Mouse (Mus musculus): ENCODE measurements at regions not wholly inside any gene's neighbourhood (a gene's known extent, or its start where the extent isn't known, plus 50 kb on each side); places are given as distances from the start of the nearest gene placed in this dataset.

- no peaks in the 10 kb centered on the region for H3K9me3 ChIP-seq (ENCODE audit: control insufficient read depth, low read length)
- no peak for ATAC-seq (ENCODE audit: low read depth)
- 86% methylated on average over 13 of the region's 13 CpGs for WGBS
Observed at GRCm38 (mm10) chr3:137077718-137078599, 262.9 kb upstream of the Emcn start.

GRCm38 (mm10) chr3:137078600-137078975 is 262.3 kb upstream of the Emcn start:
- WGBS, result 88% methylated on average over 3 of the region's 3 CpGs
- no peak overlapping the region for H3K9ac ChIP-seq (replicated peaks; ENCODE audit: low read depth, low read length)
- ATAC-seq (ENCODE audit: low read depth), result no peak
- no peaks in the 10 kb centered on the region for H3K27me3 ChIP-seq (ENCODE audit: control insufficient read depth, insufficient read depth, low read length)
- no peak overlapping the region for H3K4me3 ChIP-seq (ENCODE audit: low read depth, low read length)
- no peak overlapping the region for H3K27ac ChIP-seq (ENCODE audit: low read depth, low read length)
- H3K9me3 ChIP-seq (ENCODE audit: control insufficient read depth, low read length), result no peaks in the 10 kb centered on the region
- no peaks in the 10 kb centered on the region for H3K4me1 ChIP-seq (ENCODE audit: control insufficient read depth, insufficient read depth, low read length)
- no peaks in the 10 kb centered on the region for H3K36me3 ChIP-seq (ENCODE audit: control insufficient read depth, insufficient read depth, low read length)
- H3K4me2 ChIP-seq (ENCODE audit: low read depth, low read length), result no peak overlapping the region

More at GRCm38 (mm10) chr3:137077718-137078599, 262.9 kb upstream of the Emcn start:
- Histone ChIP-seq H3K27me3 (ENCODE audit: control insufficient read depth, insufficient read depth, low read length) (no peaks in the 10 kb centered on the region), H3K27ac (ENCODE audit: low read depth, low read length) (no peak overlapping the region), H3K4me1 (ENCODE audit: control insufficient read depth, insufficient read depth, low read length) (no peaks in the 10 kb centered on the region), H3K4me2 (ENCODE audit: low read depth, low read length) (no peak overlapping the region), H3K36me3 (ENCODE audit: control insufficient read depth, insufficient read depth, low read length) (no peaks in the 10 kb centered on the region), H3K4me3 (ENCODE audit: low read depth, low read length) (no peak overlapping the region), H3K9ac (replicated peaks; ENCODE audit: low read depth, low read length) (no peak overlapping the region)

- Histone ChIP-seq H3K4me2 (ENCODE audit: low read depth, low read length) (no peak overlapping the region), H3K4me1 (ENCODE audit: control insufficient read depth, insufficient read depth, low read length) (no peaks in the 10 kb centered on the region), H3K9ac (replicated peaks; ENCODE audit: low read depth, low read length) (no peak overlapping the region), H3K36me3 (ENCODE audit: control insufficient read depth, insufficient read depth, low read length) (no peaks in the 10 kb centered on the region), H3K4me3 (ENCODE audit: low read depth, low read length) (no peak overlapping the region), H3K27ac (ENCODE audit: low read depth, low read length) (no peak overlapping the region), H3K27me3 (ENCODE audit: control insufficient read depth, insufficient read depth, low read length) (no peaks in the 10 kb centered on the region), H3K9me3 (ENCODE audit: control insufficient read depth, low read length) (no peaks in the 10 kb centered on the region)
- 97% methylated on average over 8 of the region's 8 CpGs for WGBS
- ATAC-seq (ENCODE audit: low read depth), result no peak
Observed at GRCm38 (mm10) chr3:137086896-137087295, 254.0 kb upstream of the Emcn start.

- no peaks in the 10 kb centered on the region for H3K9me3 ChIP-seq (ENCODE audit: control insufficient read depth, low read length)
- H3K27me3 ChIP-seq (ENCODE audit: control insufficient read depth, insufficient read depth, low read length), result no peaks in the 10 kb centered on the region
- no peak overlapping the region for H3K9ac ChIP-seq (replicated peaks; ENCODE audit: low read depth, low read length)
- peak; percentile 60; the same call in 1 of the 2 replicates for ATAC-seq (ENCODE audit: low read depth)
- WGBS, result 58% methylated on average over 4 of the region's 4 CpGs
- no peak overlapping the region for H3K4me3 ChIP-seq (ENCODE audit: low read depth, low read length)
- no peaks in the 10 kb centered on the region for H3K4me1 ChIP-seq (ENCODE audit: control insufficient read depth, insufficient read depth, low read length)
- no peaks in the 10 kb centered on the region for H3K36me3 ChIP-seq (ENCODE audit: control insufficient read depth, insufficient read depth, low read length)
- no peak overlapping the region for H3K27ac ChIP-seq (ENCODE audit: low read depth, low read length)
- no peak overlapping the region for H3K4me2 ChIP-seq (ENCODE audit: low read depth, low read length)
Observed at GRCm38 (mm10) chr3:137100627-137101404, 240.1 kb upstream of the Emcn start.

GRCm38 (mm10) chr3:137105930-137106329 is 234.9 kb upstream of the Emcn start:
- no peaks in the 10 kb centered on the region for H3K36me3 ChIP-seq (ENCODE audit: control insufficient read depth, insufficient read depth, low read length)
- no peak overlapping the region for H3K9ac ChIP-seq (replicated peaks; ENCODE audit: low read depth, low read length)
- no peaks in the 10 kb centered on the region for H3K27me3 ChIP-seq (ENCODE audit: control insufficient read depth, insufficient read depth, low read length)
- no peak overlapping the region for H3K4me3 ChIP-seq (ENCODE audit: low read depth, low read length)
- H3K9me3 ChIP-seq (ENCODE audit: control insufficient read depth, low read length), result no peaks in the 10 kb centered on the region
- H3K4me1 ChIP-seq (ENCODE audit: control insufficient read depth, insufficient read depth, low read length), result no peaks in the 10 kb centered on the region
- ATAC-seq (ENCODE audit: low read depth), result no peak
- no peak overlapping the region for H3K4me2 ChIP-seq (ENCODE audit: low read depth, low read length)
- WGBS, result 100% methylated on average over 1 of the region's 1 CpGs
- no peak overlapping the region for H3K27ac ChIP-seq (ENCODE audit: low read depth, low read length)

GRCm38 (mm10) chr3:137108197-137108596 is 232.7 kb upstream of the Emcn start:
- no peak for ATAC-seq (ENCODE audit: low read depth)
- no peaks in the 10 kb centered on the region for H3K9me3 ChIP-seq (ENCODE audit: control insufficient read depth, low read length)
- H3K27ac ChIP-seq (ENCODE audit: low read depth, low read length), result no peak overlapping the region
- no peak overlapping the region for H3K9ac ChIP-seq (replicated peaks; ENCODE audit: low read depth, low read length)
- no peaks in the 10 kb centered on the region for H3K27me3 ChIP-seq (ENCODE audit: control insufficient read depth, insufficient read depth, low read length)
- WGBS, result 91% methylated on average over 2 of the region's 2 CpGs
- no peaks in the 10 kb centered on the region for H3K4me1 ChIP-seq (ENCODE audit: control insufficient read depth, insufficient read depth, low read length)
- no peak overlapping the region for H3K4me2 ChIP-seq (ENCODE audit: low read depth, low read length)
- no peaks in the 10 kb centered on the region for H3K36me3 ChIP-seq (ENCODE audit: control insufficient read depth, insufficient read depth, low read length)
- H3K4me3 ChIP-seq (ENCODE audit: low read depth, low read length), result no peak overlapping the region

- H3K27me3 ChIP-seq (ENCODE audit: control insufficient read depth, insufficient read depth, low read length), result no peaks in the 10 kb centered on the region
- no peak overlapping the region for H3K4me2 ChIP-seq (ENCODE audit: low read depth, low read length)
- no peak for ATAC-seq (ENCODE audit: low read depth)
- H3K27ac ChIP-seq (ENCODE audit: low read depth, low read length), result no peak overlapping the region
- no peaks in the 10 kb centered on the region for H3K9me3 ChIP-seq (ENCODE audit: control insufficient read depth, low read length)
- no peaks in the 10 kb centered on the region for H3K4me1 ChIP-seq (ENCODE audit: control insufficient read depth, insufficient read depth, low read length)
- 88% methylated on average over 9 of the region's 9 CpGs for WGBS
- no peak overlapping the region for H3K9ac ChIP-seq (replicated peaks; ENCODE audit: low read depth, low read length)
- H3K36me3 ChIP-seq (ENCODE audit: control insufficient read depth, insufficient read depth, low read length), result no peaks in the 10 kb centered on the region
- no peak overlapping the region for H3K4me3 ChIP-seq (ENCODE audit: low read depth, low read length)
Observed at GRCm38 (mm10) chr3:137109786-137110185, 231.1 kb upstream of the Emcn start.

- H3K9ac ChIP-seq (replicated peaks; ENCODE audit: low read depth, low read length), result no peak overlapping the region
- H3K27me3 ChIP-seq (ENCODE audit: control insufficient read depth, insufficient read depth, low read length), result no peaks in the 10 kb centered on the region
- no peak for ATAC-seq (ENCODE audit: low read depth)
- H3K36me3 ChIP-seq (ENCODE audit: control insufficient read depth, insufficient read depth, low read length), result no peaks in the 10 kb centered on the region
- WGBS, result 88% methylated on average over 4 of the region's 4 CpGs
- H3K27ac ChIP-seq (ENCODE audit: low read depth, low read length), result no peak overlapping the region
- H3K4me1 ChIP-seq (ENCODE audit: control insufficient read depth, insufficient read depth, low read length), result no peaks in the 10 kb centered on the region
- H3K4me2 ChIP-seq (ENCODE audit: low read depth, low read length), result no peak overlapping the region
- no peak overlapping the region for H3K4me3 ChIP-seq (ENCODE audit: low read depth, low read length)
- no peaks in the 10 kb centered on the region for H3K9me3 ChIP-seq (ENCODE audit: control insufficient read depth, low read length)
Observed at GRCm38 (mm10) chr3:137110485-137110884, 230.4 kb upstream of the Emcn start.

- WGBS, result 92% methylated on average over 4 of the region's 4 CpGs
- ATAC-seq (ENCODE audit: low read depth), result no peak
Observed at GRCm38 (mm10) chr3:137129967-137130366, 210.9 kb upstream of the Emcn start.

More at GRCm38 (mm10) chr3:137129967-137130366, 210.9 kb upstream of the Emcn start:
- Histone ChIP-seq H3K4me1 (ENCODE audit: control insufficient read depth, insufficient read depth, low read length) (no peaks in the 10 kb centered on the region), H3K27me3 (ENCODE audit: control insufficient read depth, insufficient read depth, low read length) (no peaks in the 10 kb centered on the region), H3K4me3 (ENCODE audit: low read depth, low read length) (no peak overlapping the region), H3K9ac (replicated peaks; ENCODE audit: low read depth, low read length) (no peak overlapping the region), H3K4me2 (ENCODE audit: low read depth, low read length) (no peak overlapping the region), H3K27ac (ENCODE audit: low read depth, low read length) (no peak overlapping the region), H3K36me3 (ENCODE audit: control insufficient read depth, insufficient read depth, low read length) (no peaks in the 10 kb centered on the region), H3K9me3 (ENCODE audit: control insufficient read depth, low read length) (no peaks in the 10 kb centered on the region)

All from neural tube, embryonic 14.5 days (tissue).